Mouse (Mus musculus) cerebellum, adult 9-10 months (tissue): ENCODE measurements around the gene Nbea.

Experiments used
- DNase-seq: peaks from one replicate; pipeline ENCODE4 v3.0.0; 2022

Nbea gene

GRCm38 (mm10) chr3:56183159-56184133 lies at the start of gene Nbea:
TSS of gene Nbea (minus strand) at chr3:56183701.
- DNase-seq: peak; percentile 95

DNA sequence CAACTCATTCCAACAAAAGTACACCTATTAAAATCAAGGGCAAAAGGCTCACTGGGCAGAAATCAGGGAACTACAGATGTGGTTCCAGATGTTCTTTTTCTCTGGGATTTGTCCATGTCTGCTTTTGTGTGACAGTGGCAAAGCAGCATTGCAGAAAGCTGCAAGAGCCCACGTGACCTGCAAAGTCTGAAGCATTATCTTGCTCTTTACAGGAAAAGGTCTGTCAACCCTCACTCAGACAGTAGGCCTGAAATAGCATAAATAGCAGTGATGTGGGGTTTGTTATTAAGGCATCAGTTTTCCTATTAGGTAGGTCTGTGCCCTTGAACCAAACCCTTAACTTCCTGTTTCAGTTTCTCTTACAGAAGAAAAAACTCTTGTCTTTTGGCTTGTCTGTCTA lies 45.8 kb upstream of the Nbea start:
- DNase-seq: no peak

DNA sequence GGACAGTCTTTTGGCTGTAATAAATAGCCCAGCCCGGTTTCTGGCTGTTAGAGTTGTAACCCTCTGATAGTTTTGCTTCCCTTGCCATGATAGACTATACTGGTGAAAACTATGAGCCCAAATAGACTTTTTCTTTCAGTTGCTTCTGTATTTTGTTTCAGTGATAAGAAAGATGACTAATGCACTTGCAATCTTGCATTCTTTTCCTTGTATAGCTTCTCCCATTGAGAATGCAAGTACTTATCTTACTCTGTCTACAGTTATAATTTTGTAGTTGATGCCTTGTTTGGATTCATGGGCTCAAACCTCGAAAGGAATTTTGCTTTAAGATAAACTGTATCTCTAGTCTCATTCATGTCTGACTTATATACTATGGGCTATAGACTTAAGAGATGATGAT lies 32.5 kb upstream of the Nbea start:
- DNase-seq: no peak

GRCm38 (mm10) chr3:56203968-56204367 lies 20.5 kb upstream of the Nbea start:
- no peak for DNase-seq

DNA sequence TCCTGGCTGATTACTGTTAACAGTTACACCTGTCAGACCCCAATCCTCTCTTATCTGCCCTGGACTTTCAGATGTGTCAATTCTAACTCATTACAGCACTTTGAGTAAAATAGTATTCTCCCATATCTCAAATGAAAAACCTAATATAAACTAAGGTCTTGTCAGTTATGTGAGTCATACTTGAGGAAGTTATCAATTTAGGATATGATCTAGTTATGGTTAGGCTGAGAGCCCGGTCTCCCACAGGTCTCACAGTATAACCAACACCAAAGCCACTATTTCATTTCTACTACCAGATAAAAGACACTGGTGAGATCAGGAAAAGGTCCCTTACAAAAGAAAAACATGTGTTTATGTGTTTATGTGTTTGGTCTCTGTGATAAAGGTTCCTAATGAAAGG lies 4.7 kb upstream of the Nbea start:
- DNase-seq: no peak

- DNase-seq: no peak
Observed at GRCm38 (mm10) chr3:56187131-56187779, 3.8 kb upstream of the Nbea start.

- peak; percentile 47 for DNase-seq
Observed at GRCm38 (mm10) chr3:56182371-56183158, 936 bp downstream of the Nbea start.

- no peak for DNase-seq
Observed at GRCm38 (mm10) chr3:56181991-56182370, 1.5 kb downstream of the Nbea start.

GRCm38 (mm10) chr3:56181025-56181424 lies 2.5 kb downstream of the Nbea start:
- no peak for DNase-seq

GRCm38 (mm10) chr3:56157864-56158263 lies 25.6 kb downstream of the Nbea start:
- DNase-seq: no peak

DNA sequence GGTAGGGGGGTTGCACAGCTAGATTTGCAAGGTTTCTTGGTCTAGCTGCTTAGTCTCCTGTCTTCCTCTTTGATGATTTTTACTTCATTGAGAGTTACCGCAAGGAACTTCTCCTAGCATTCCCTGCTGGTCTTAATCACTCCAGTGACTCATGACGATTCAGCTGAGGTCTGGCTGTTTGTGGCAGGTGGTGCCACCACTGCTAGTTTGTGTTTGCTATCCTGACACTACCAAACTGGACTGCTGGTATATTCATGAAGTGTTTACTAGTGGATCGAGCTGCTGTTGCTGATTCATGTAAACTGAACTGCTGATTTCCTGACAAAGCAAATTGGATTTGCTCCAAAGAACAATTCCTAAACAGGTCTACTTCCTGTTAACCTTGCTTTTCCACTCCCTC lies 56.8 kb downstream of the Nbea start:
- DNase-seq: no peak

GRCm38 (mm10) chr3:56116647-56117046 lies 66.9 kb downstream of the Nbea start:
- no peak for DNase-seq

- no peak for DNase-seq
Observed at GRCm38 (mm10) chr3:56108101-56108500, 75.4 kb downstream of the Nbea start.

DNA sequence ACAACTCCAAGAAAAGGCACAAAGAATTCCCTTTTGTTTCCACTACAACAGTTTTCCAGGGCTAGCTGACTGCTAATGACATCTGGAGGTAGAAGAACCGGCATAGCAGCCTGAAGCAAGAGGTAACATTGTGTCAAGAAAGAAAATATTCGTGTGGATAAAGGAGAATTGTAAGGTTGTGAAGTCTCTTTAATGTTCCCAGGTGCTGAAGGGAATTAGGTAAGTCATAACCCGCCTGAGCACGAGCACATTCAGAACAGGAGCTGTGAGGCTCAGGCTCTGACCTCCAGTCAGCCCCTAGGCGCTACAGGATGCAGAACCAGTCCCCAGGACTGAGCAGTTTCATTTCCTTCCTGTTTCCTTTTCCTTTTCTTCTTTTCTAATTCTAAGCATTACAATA lies 86.4 kb downstream of the Nbea start:
- no peak for DNase-seq

DNA sequence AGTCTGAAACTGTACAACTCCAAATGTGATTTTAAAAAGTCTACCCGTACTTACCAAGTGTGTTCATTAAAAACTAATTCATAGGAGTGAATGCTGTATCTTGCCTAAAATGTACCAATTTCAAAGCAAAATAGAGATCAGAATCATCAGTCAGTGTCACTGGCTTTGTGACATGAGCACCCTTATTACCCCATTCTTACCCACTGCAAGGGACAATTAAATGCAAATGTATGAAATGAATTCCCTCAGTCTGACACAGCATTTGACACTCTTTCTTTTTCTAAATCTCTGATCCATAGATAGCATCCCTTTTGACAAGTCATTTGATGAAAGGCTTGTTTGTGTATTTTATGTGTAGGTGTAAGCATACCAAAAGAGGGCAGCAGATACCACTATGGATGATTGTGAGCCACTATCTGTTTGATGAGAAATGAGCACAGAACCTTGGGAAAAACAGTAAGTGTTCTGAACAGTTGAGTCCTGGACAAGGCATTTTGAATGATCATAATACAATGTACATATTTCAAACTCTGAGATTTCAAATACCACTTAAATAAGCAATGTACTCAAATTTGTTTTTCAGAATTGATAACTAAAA lies 104.4 kb downstream of the Nbea start:
- DNase-seq: peak; percentile 61

DNA sequence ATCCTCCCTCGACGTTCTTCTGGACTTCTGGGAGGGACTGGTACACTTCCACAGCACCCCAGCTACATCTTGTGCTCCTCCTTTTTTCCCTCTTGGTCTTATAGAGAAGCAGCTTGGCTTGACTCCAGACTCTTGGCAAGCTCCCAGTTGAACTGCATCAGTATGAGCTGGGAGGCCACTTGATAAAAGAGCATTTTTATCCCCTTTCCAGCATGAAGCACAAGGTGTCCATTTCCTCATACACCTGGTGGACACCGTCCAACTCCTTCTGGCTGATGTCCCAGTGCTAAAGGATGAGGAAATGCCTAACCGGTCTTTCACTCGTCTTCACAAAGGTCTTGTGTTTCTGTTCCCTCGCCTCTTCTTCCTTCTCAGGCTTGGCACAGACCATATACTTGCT lies 115.7 kb downstream of the Nbea start:
- DNase-seq: peak; percentile 70

DNA sequence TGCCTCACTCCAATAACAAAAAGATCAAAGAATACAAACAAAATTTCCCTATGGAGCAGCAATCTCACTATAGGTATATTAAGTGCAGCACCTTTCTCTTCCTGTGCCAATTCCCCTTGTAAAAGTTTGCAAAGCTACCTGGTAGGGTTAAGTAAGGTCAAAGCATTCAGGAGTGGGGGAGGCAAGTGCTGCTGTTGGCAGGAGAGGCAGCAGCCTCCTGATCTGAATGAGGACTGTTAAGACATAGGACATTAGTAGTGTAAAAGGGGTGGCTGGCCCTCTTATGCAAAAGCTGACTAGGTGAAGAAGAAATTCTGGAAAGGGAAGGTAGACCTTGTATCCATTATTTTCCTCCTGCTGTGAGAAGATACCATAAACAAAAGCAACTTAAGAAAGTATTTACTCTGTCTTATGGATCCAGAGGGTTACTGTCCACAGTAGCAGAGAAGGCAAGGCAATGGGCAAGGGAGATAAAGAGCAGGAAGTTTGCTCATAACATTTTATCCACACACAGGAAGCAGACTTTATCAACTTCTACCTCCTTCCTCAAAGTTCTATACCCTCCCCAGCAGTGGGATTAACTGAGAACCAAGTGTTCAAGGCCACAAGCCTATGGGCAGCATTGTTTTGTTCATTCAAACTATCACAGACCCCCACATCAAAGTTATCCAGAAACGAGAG lies 117.0 kb downstream of the Nbea start:
- DNase-seq: no peak

GRCm38 (mm10) chr3:56065234-56065633 lies 118.3 kb downstream of the Nbea start:
- no peak for DNase-seq

GRCm38 (mm10) chr3:56045659-56046336 lies 137.7 kb downstream of the Nbea start:
- no peak for DNase-seq

- no peak for DNase-seq
Observed at GRCm38 (mm10) chr3:56043091-56043490, 140.4 kb downstream of the Nbea start.

DNA sequence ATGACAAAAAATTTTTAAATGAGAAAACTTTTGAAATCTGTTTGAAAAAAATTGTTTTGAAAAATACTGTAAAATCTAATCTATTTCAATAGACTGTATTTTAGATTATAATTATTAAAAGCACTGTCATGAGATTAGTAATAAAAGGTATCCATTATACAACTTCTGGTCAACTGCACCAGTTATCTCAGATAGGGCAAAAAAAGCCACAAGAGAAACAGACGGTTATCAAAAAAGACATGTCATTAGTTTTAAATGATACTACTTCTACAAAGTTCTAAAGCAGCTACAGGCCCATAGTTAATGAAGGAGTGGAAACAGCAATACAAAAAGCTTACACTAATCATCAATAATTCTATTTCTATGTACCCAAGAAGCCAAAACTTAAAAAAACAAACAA lies 144.0 kb downstream of the Nbea start:
- DNase-seq: no peak

DNA sequence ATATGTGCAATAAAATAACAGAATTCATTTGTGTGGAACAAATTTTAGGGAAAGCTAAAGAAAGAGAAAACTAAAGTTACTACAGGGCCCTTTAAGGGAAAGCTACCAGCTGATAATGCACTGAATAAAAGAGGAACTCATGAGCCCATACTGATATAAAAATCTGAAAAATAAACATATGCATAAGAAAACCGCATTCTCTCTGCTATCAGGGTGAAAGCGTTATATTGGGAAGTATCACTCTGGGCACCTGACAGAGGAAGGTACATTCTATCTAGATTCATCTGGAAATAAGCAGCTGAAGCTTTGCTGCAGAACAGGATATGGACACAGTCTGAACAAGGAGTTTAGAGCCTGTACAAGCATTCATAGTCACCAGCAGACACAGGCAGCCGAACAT lies 148.9 kb downstream of the Nbea start:
- DNase-seq: no peak
